Mouse (Mus musculus) heart, adult 2 months (tissue): ENCODE measurements around the gene Anapc16.

Source experiments
- CTCF ChIP-seq: fragments of 200-600 bp; IDR thresholded peaks from 2 replicates; pipeline ENCODE4 v1.8.1; 2022; ENCODE audit warnings: antibody characterized with exemption, mild to moderate bottlenecking, moderate library complexity
- POLR2A ChIP-seq: fragments of 200-500 bp; IDR thresholded peaks from 2 replicates; pipeline ENCODE4 v1.6.1; 2011; ENCODE audit warnings: mild to moderate bottlenecking, low read depth, low read length, control low read depth; ENCODE audit not compliant: insufficient read depth

DNA sequence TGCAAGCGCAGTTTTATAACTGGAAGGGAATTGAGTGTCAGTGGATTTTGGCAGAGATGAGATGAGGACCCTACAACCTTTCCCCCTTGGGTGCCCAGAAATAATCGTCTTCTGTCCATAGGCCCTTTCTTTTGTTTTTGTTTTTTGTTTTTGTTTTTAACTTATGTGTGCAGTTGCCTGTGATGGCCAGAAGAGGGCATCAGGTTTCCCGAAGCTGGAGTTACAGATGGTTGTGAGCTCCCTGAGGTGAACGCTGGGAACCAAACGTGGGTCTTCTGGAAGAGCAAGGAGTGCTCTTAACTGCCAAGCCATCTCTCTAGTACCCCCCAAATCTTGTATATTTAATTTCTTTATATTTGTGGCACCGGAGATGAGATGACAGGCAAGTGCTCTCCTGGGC, 36.2 kb downstream of the Anapc16 start:
- peak; percentile 53 for TF ChIP-seq CTCF
- TF ChIP-seq POLR2A: no peak
